Mouse (Mus musculus): ENCODE measurements around the gene Impdh1. TPM values are rescaled to one million over a fixed set of nuclear protein-coding genes. Genes with fewer than 3 reads are reported as not detected.

The Impdh1 gene
- 37.8 and 46.3 TPM in 2 replicates for total RNA-seq (2014; rRNA removed)
- polyA plus RNA-seq (2015; fragmentation: Nextera tagmentation; extraction: Ambion mirVana) = 63.4 and 64.4 TPM in 2 replicates

GRCm38 (mm10) chr6:29215881-29216501, at the start of gene Impdh1:
Gene Impdh1, minus strand, starts transcription at chr6:29216364.
- 2% methylated on average over 56 of the region's 56 CpGs for WGBS

GRCm38 (mm10) chr6:29264456-29264781, 48.3 kb upstream of the Impdh1 start:
- Histone ChIP-seq H3K9me3 (ENCODE audit: low read length) (no peaks in the 10 kb centered on the region), H3K27me3 (ENCODE audit: insufficient read depth, low read length) (no peaks in the 10 kb centered on the region), H3K4me1 (ENCODE audit: insufficient read depth, low read length) (no peaks in the 10 kb centered on the region), H3K36me3 (ENCODE audit: insufficient read depth, low read length) (no peaks in the 10 kb centered on the region), H3K27ac (no peak overlapping the region), H3K4me2 (ENCODE audit: low read depth, low read length) (no peak overlapping the region), H3K9ac (replicated peaks; ENCODE audit: low read length) (no peak overlapping the region), H3K4me3 (ENCODE audit: low read length) (no peak overlapping the region)
- TF ChIP-seq CTCF (IDR thresholded peaks at IDR 0.05; ENCODE audit: low read depth) = no peak
- WGBS = 68% methylated on average over 3 of the region's 3 CpGs
- no peak for DNase-seq (ENCODE audit: low spot score)
- ATAC-seq = peak; percentile 16; the same call in 1 of the 2 replicates

More at GRCm38 (mm10) chr6:29215881-29216501, at the start of gene Impdh1:
- H3K27me3 ChIP-seq (ENCODE audit: insufficient read depth, low read length) = no peaks in the 10 kb centered on the region
- H3K27ac ChIP-seq = peak within 1 kb of the TSS; percentile 68; the same call in 1 of the 2 replicates
- peaks cover 12% of the 10 kb centered on the region for H3K4me1 ChIP-seq (ENCODE audit: insufficient read depth, low read length)
- H3K9ac ChIP-seq (replicated peaks; ENCODE audit: low read length) = peak within 1 kb of the TSS; percentile 67
- DNase-seq (ENCODE audit: low spot score) (peak; percentile 76), ATAC-seq (peak; percentile 80)
- H3K9me3 ChIP-seq (ENCODE audit: low read length) = no peaks in the 10 kb centered on the region
- H3K36me3 ChIP-seq (ENCODE audit: insufficient read depth, low read length) = no peaks in the 10 kb centered on the region
- H3K4me3 ChIP-seq (ENCODE audit: low read length) = peak within 1 kb of the TSS; percentile 74
- H3K4me2 ChIP-seq (ENCODE audit: low read depth, low read length) = peak within 1 kb of the TSS; percentile 97
- no peak for TF ChIP-seq CTCF (IDR thresholded peaks at IDR 0.05; ENCODE audit: low read depth)

- no peak for TF ChIP-seq CTCF (IDR thresholded peaks at IDR 0.05; ENCODE audit: low read depth)
- no peak overlapping the region for H3K9ac ChIP-seq (replicated peaks; ENCODE audit: low read length)
- no peaks in the 10 kb centered on the region for H3K4me1 ChIP-seq (ENCODE audit: insufficient read depth, low read length)
- H3K27me3 ChIP-seq (ENCODE audit: insufficient read depth, low read length) = no peaks in the 10 kb centered on the region
- peak; percentile 79 for DNase-seq (ENCODE audit: low spot score)
- peak; percentile 94 for ATAC-seq
- peak overlapping the region; percentile 23; the same call in 1 of the 2 replicates for H3K27ac ChIP-seq
- H3K9me3 ChIP-seq (ENCODE audit: low read length) = no peaks in the 10 kb centered on the region
- 23% methylated on average over 6 of the region's 6 CpGs for WGBS
- no peak overlapping the region for H3K4me3 ChIP-seq (ENCODE audit: low read length)
- H3K36me3 ChIP-seq (ENCODE audit: insufficient read depth, low read length) = no peaks in the 10 kb centered on the region
- no peak overlapping the region for H3K4me2 ChIP-seq (ENCODE audit: low read depth, low read length)
These were observed 47.7 kb upstream of the Impdh1 start for GRCm38 (mm10) chr6:29263650-29264455.

GRCm38 (mm10) chr6:29261831-29262230, 45.7 kb upstream of the Impdh1 start:
- Histone ChIP-seq H3K27me3 (ENCODE audit: insufficient read depth, low read length) (no peaks in the 10 kb centered on the region), H3K36me3 (ENCODE audit: insufficient read depth, low read length) (no peaks in the 10 kb centered on the region), H3K4me3 (ENCODE audit: low read length) (no peak overlapping the region), H3K9ac (replicated peaks; ENCODE audit: low read length) (no peak overlapping the region), H3K9me3 (ENCODE audit: low read length) (no peaks in the 10 kb centered on the region), H3K4me1 (ENCODE audit: insufficient read depth, low read length) (no peaks in the 10 kb centered on the region), H3K4me2 (ENCODE audit: low read depth, low read length) (no peak overlapping the region), H3K27ac (no peak overlapping the region)
- ATAC-seq = no peak
- TF ChIP-seq CTCF (IDR thresholded peaks at IDR 0.05; ENCODE audit: low read depth) = no peak
- no peak for DNase-seq (ENCODE audit: low spot score)
- WGBS = 84% methylated on average over 5 of the region's 5 CpGs

- ATAC-seq = no peak
- 89% methylated on average over 1 of the region's 1 CpGs for WGBS
These were observed 43.3 kb upstream of the Impdh1 start for GRCm38 (mm10) chr6:29259418-29259817.

GRCm38 (mm10) chr6:29247072-29247471, 30.9 kb upstream of the Impdh1 start:
- Histone ChIP-seq H3K4me1 (ENCODE audit: insufficient read depth, low read length) (no peaks in the 10 kb centered on the region), H3K9me3 (ENCODE audit: low read length) (no peaks in the 10 kb centered on the region), H3K4me2 (ENCODE audit: low read depth, low read length) (no peak overlapping the region), H3K27me3 (ENCODE audit: insufficient read depth, low read length) (no peaks in the 10 kb centered on the region), H3K9ac (replicated peaks; ENCODE audit: low read length) (no peak overlapping the region), H3K4me3 (ENCODE audit: low read length) (no peak overlapping the region), H3K36me3 (ENCODE audit: insufficient read depth, low read length) (no peaks in the 10 kb centered on the region), H3K27ac (no peak overlapping the region)
- 52% methylated on average over 4 of the region's 4 CpGs for WGBS
- no peak for DNase-seq (ENCODE audit: low spot score)
- no peak for ATAC-seq
- no peak for TF ChIP-seq CTCF (IDR thresholded peaks at IDR 0.05; ENCODE audit: low read depth)

More at GRCm38 (mm10) chr6:29259418-29259817, 43.3 kb upstream of the Impdh1 start:
- no peak for DNase-seq (ENCODE audit: low spot score)
- Histone ChIP-seq H3K4me3 (ENCODE audit: low read length) (no peak overlapping the region), H3K4me1 (ENCODE audit: insufficient read depth, low read length) (no peaks in the 10 kb centered on the region), H3K27ac (no peak overlapping the region), H3K9ac (replicated peaks; ENCODE audit: low read length) (no peak overlapping the region), H3K4me2 (ENCODE audit: low read depth, low read length) (no peak overlapping the region), H3K9me3 (ENCODE audit: low read length) (no peaks in the 10 kb centered on the region), H3K36me3 (ENCODE audit: insufficient read depth, low read length) (no peaks in the 10 kb centered on the region), H3K27me3 (ENCODE audit: insufficient read depth, low read length) (no peaks in the 10 kb centered on the region)
- no peak for TF ChIP-seq CTCF (IDR thresholded peaks at IDR 0.05; ENCODE audit: low read depth)

Data from hindbrain, postnatal 0 days (tissue).